Mouse (Mus musculus) bone marrow, adult 2 months (tissue): ENCODE data around the gene Borcs5.

ENCODE experiments used
- CTCF ChIP-seq: fragments of 200-500 bp; IDR thresholded peaks from 2 replicates; pipeline ENCODE4 v1.5.1; 2011; ENCODE audit warnings: low read length, control low read depth; ENCODE audit not compliant: control insufficient read depth, insufficient read depth
- POLR2A ChIP-seq: fragments of 200-500 bp; IDR thresholded peaks from 2 replicates; pipeline ENCODE4 v1.6.1; 2011; ENCODE audit warnings: low read depth, mild to moderate bottlenecking, control low read depth, low read length, borderline replicate concordance; ENCODE audit not compliant: control insufficient read depth

DNA sequence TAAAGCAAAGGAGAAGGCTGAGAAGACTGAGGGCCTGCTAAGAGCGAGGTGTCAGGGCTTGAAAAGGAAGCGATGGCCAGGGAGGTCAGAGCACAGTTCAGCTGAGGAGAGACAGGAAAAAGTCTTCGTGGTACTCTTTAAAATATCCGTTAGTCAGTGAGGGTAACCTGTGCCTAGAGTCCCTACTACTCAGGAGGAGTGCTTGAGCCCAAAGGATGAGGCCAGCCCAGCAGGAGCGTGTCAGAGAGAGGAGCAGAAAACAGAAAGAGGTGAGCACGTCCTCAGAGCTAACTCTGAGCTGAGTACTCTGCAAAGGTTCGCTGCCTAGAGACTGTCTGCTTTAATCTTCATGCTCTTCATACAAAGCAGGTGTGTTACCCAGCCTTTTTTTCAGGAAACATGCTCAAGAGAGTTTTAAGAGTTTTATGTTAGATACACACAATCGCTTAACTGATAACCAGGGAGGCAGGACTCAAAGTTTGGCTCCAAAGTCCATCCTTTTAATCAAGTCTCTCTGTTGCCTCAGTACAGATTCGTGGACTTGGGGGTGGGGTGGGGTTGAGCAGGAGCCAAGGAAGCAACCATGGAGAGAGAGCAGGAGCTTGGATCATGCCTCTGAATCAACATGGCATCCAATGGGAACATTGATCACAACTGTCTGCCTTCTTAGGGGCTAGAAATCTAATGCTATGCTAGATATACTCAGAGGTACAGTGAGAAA is 84.7 kb downstream of the Borcs5 start:
- no peak for TF ChIP-seq CTCF
- TF ChIP-seq POLR2A, result no peak
